8 mouse cellular contexts compared by ENCODE assay signal in genomic region chr4:34922177-34922870, GRCm38 (mm10). TPM values are rescaled to one million over a fixed set of nuclear protein-coding genes. Genes with fewer than 3 reads are reported as not detected.
DNase-seq lines count a peak whose midpoint lies in the region; ATAC-seq and TF ChIP-seq lines count a peak whose summit lies in the region.
"Had no signal": no experiment of that assay in that cellular context is flagged by ENCODE, and none has a peak within 500 bp of the region (broad histone marks: within the 10 kb centered on the region; RNA-seq: fewer than 3 reads in every experiment).

No protein-coding gene starts in this region.

- no peaks in the 10 kb centered on the region for H3K79me2 ChIP-seq in C2C12 (ENCODE audit: control insufficient read depth, insufficient read depth)

- no peak overlapping the region for H3K4me3 ChIP-seq in C2C12 (ENCODE audit: insufficient read depth, poor library complexity, severe bottlenecking)
- H3K4me3 ChIP-seq in forebrain, embryonic 15.5 days, result no peak overlapping the region
- H3K4me3 ChIP-seq in liver, postnatal 0 days (ENCODE audit: low read depth, low read length), result no peak overlapping the region
- H3K4me3 ChIP-seq: stomach, embryonic 15.5 days had no signal

- no peak for TF ChIP-seq EP300 in liver, postnatal 0 days (IDR thresholded peaks at IDR 0.05; ENCODE audit: low read depth)

- no peaks in the 10 kb centered on the region for H3K9me3 ChIP-seq in forebrain, embryonic 15.5 days
- no peaks in the 10 kb centered on the region for H3K9me3 ChIP-seq in liver, postnatal 0 days (ENCODE audit: low read length)
- H3K9me3 ChIP-seq: stomach, embryonic 15.5 days had no signal

- no peaks in the 10 kb centered on the region for H3K36me3 ChIP-seq in C2C12 (ENCODE audit: control insufficient read depth, insufficient read depth)
- no peaks in the 10 kb centered on the region for H3K36me3 ChIP-seq in forebrain, embryonic 15.5 days
- H3K36me3 ChIP-seq in liver, postnatal 0 days (replicated peaks; ENCODE audit: insufficient read depth, low read length), result no peaks in the 10 kb centered on the region
- H3K36me3 ChIP-seq: stomach, embryonic 15.5 days had no signal

- no peak overlapping the region for H3ac ChIP-seq in C2C12 (ENCODE audit: control insufficient read depth, insufficient read length, low read depth)

- H3K4me1 ChIP-seq in forebrain, embryonic 15.5 days, result peaks cover 4% of the 10 kb centered on the region
- H3K4me1 ChIP-seq in liver, postnatal 0 days (ENCODE audit: insufficient read depth), result no peaks in the 10 kb centered on the region
- H3K4me1 ChIP-seq: stomach, embryonic 15.5 days had no signal

- H3K79me3 ChIP-seq in C2C12 (ENCODE audit: low read depth), result no peaks in the 10 kb centered on the region

- TF ChIP-seq CTCF in C2C12 (IDR thresholded peaks at IDR 0.05; ENCODE audit: control insufficient read depth, insufficient read depth, insufficient read length), result peak; percentile 38
- peak; percentile 91 for TF ChIP-seq CTCF in liver, postnatal 0 days (IDR thresholded peaks at IDR 0.05; ENCODE audit: low read depth)

- DNase-seq in 3T3-L1 (ENCODE audit: low read depth, low spot score), result peak; percentile 81
- peak; percentile 46 for DNase-seq in brain, embryonic 18.5 days (ENCODE audit: low read depth, low spot score)
- DNase-seq in kidney, adult 8-10 months, result peak; percentile 37 to 48
- no peak for DNase-seq in liver, postnatal 0 days
- peak; percentile 73 to 76 for DNase-seq in right cerebral cortex, postnatal 10 days (ENCODE audit: low spot score in 2 of 2)

- H3K9ac ChIP-seq in forebrain, embryonic 15.5 days (replicated peaks), result no peak overlapping the region
- H3K9ac ChIP-seq in liver, postnatal 0 days (replicated peaks), result no peak overlapping the region
- H3K9ac ChIP-seq: stomach, embryonic 15.5 days had no signal

- H3K27ac ChIP-seq in forebrain, embryonic 15.5 days (replicated peaks), result no peak overlapping the region
- H3K27ac ChIP-seq in liver, postnatal 0 days (ENCODE audit: low read depth), result no peak overlapping the region
- H3K27ac ChIP-seq: stomach, embryonic 15.5 days had no signal

- H3K27me3 ChIP-seq in C2C12 (ENCODE audit: control insufficient read depth, insufficient read depth, insufficient read length), result no peaks in the 10 kb centered on the region
- no peaks in the 10 kb centered on the region for H3K27me3 ChIP-seq in forebrain, embryonic 15.5 days
- no peaks in the 10 kb centered on the region for H3K27me3 ChIP-seq in liver, postnatal 0 days (ENCODE audit: insufficient read depth, low read length)
- H3K27me3 ChIP-seq: stomach, embryonic 15.5 days had no signal

- no peak overlapping the region for H3K4me2 ChIP-seq in forebrain, embryonic 15.5 days (replicated peaks)
- no peak overlapping the region for H3K4me2 ChIP-seq in liver, postnatal 0 days (ENCODE audit: low read depth, low read length)
- H3K4me2 ChIP-seq: stomach, embryonic 15.5 days had no signal

- peak; percentile 79 for ATAC-seq in forebrain, embryonic 15.5 days (replicated peaks)
- peak; percentile 62 for ATAC-seq in liver, postnatal 0 days

- 68% methylated on average over 6 of the region's 6 CpGs for WGBS in forebrain, embryonic 15.5 days
- WGBS in liver, postnatal 0 days (ENCODE audit: insufficient replicate concordance), result 58% methylated on average over 6 of the region's 6 CpGs

TF ChIP-seq in C2C12, 6 proteins besides CTCF, POLR2A, EP300 and RAD21:
- TF ChIP-seq USF1 (IDR thresholded peaks at IDR 0.05; ENCODE audit: low read depth) (no peak), MYOG (IDR thresholded peaks at IDR 0.05; ENCODE audit: control insufficient read depth, extremely low read depth, insufficient read length) (no peak), FOSL1 (IDR thresholded peaks at IDR 0.05; ENCODE audit: insufficient read depth, low read length, poor library complexity, severe bottlenecking) (no peak), MYOD1 (IDR thresholded peaks at IDR 0.05; ENCODE audit: control insufficient read depth, insufficient read length, low read depth) (no peak), MAX (IDR thresholded peaks at IDR 0.05) (no peak), CEBPB (IDR thresholded peaks at IDR 0.05; ENCODE audit: low read depth) (no peak)
TF ChIP-seq in C2C12: peak in this region for 0.

RNA-seq across cellular contexts. Expression of gene Cga, which starts 28.7 kb away (rescaled TPM):
- not detected for polyA plus RNA-seq in C2C12 (2012; fragmentation: generic; extraction: Trizol)
- not detected in 2 replicates for polyA plus RNA-seq in forebrain, embryonic 15.5 days (2015; fragmentation: Nextera tagmentation; extraction: Ambion mirVana)
- polyA plus RNA-seq in liver, postnatal 0 days (2015; fragmentation: Nextera tagmentation; extraction: Ambion mirVana), result 2.0 and 2.2 TPM in 2 replicates
- polyA plus RNA-seq: stomach, embryonic 15.5 days had no signal

RNA-seq across cellular contexts. Expression of gene Zfp292, which starts 39.6 kb away (rescaled TPM):
- 1.7 TPM for polyA plus RNA-seq in C2C12 (2012; fragmentation: generic; extraction: Trizol)
- 36.7 and 37.4 TPM in 2 replicates for polyA plus RNA-seq in forebrain, embryonic 15.5 days (2015; fragmentation: Nextera tagmentation; extraction: Ambion mirVana)
- 3.6 and 4.5 TPM in 2 replicates for polyA plus RNA-seq in liver, postnatal 0 days (2015; fragmentation: Nextera tagmentation; extraction: Ambion mirVana)
